Mouse (Mus musculus) heart, embryonic 11.5 days (tissue): Measurements from ENCODE around the gene Unk. TPM values are rescaled to one million over a fixed set of nuclear protein-coding genes. Genes with fewer than 3 reads are reported as not detected.
A peak's percentile ranks its signal among the peaks of the same experiment; 100 is the strongest.
"Not testable (repeated sequence)": the region's sequence is repeated elsewhere in the genome, so short reads cannot be mapped to it uniquely, and the experiment has no call there.

Experiments used
- ATAC-seq: fragments of 200-750 bp; cut with Nextera tagmentation; replicated peaks from 2 replicates; pipeline ENCODE4 v1.8.0; 2017; ENCODE audit warnings: moderate library complexity; ENCODE audit not compliant: insufficient number of reproducible peaks, low FRiP score, low TSS enrichment
- H3K27ac ChIP-seq: fragments of 300-500 bp; sonication (generic); 2 replicates; pipeline ENCODE4 v1.5.1; 2014; ENCODE audit warnings: mild to moderate bottlenecking, low read depth, low read length
- H3K27me3 ChIP-seq: fragments of 300-500 bp; sonication (generic); 2 replicates; pipeline ENCODE4 v1.6.1; 2014; ENCODE audit warnings: mild to moderate bottlenecking, low read length, mixed read lengths; ENCODE audit not compliant: control insufficient read depth, insufficient read depth
- H3K36me3 ChIP-seq: fragments of 300-500 bp; sonication (generic); 2 replicates; pipeline ENCODE4 v1.6.1; 2014; ENCODE audit warnings: mild to moderate bottlenecking, low read length, moderate library complexity, mixed read lengths; ENCODE audit not compliant: control insufficient read depth, insufficient read depth
- H3K4me1 ChIP-seq: fragments of 300-500 bp; sonication (generic); 2 replicates; pipeline ENCODE4 v1.6.1; 2014; ENCODE audit warnings: low read length; ENCODE audit not compliant: control insufficient read depth, insufficient read depth
- H3K4me2 ChIP-seq: fragments of 300-500 bp; sonication (generic); 2 replicates; pipeline ENCODE4 v1.6.1; 2014; ENCODE audit warnings: mild to moderate bottlenecking, moderate library complexity
- H3K4me3 ChIP-seq: fragments of 300-500 bp; sonication (generic); 2 replicates; pipeline ENCODE4 v1.5.1; 2014; ENCODE audit warnings: low read depth, low read length
- H3K9ac ChIP-seq: fragments of 300-500 bp; sonication (generic); 2 replicates; pipeline ENCODE4 v1.6.1; 2014; ENCODE audit warnings: mild to moderate bottlenecking, low read depth, low read length, moderate library complexity
- H3K9me3 ChIP-seq: fragments of 300-500 bp; sonication (generic); replicated peaks from 2 replicates; pipeline ENCODE4 v1.6.1; 2016; ENCODE audit warnings: low read length; ENCODE audit not compliant: control insufficient read depth
- WGBS: fragments of 180-500 bp; shearing (Covaris S2); extraction: QIAGEN DNeasy Blood & Tissue Kit; methylation state at CpG from one replicate; pipeline ENCODE4 v1.1.7; 2014; ENCODE audit not compliant: insufficient replicate concordance; 5-methylcytosine and 5-hydroxymethylcytosine counted together
- polyA plus RNA-seq: library from polyadenylated mRNA; unstranded; fragments of >200 nt; fragmentation: Nextera tagmentation; extraction: Ambion mirVana; gene quantifications from 2 replicates; pipeline ENCODE4 v1.2.1, GENCODE M21; 2014

Gene Unk
- polyA plus RNA-seq, 1 experiment from 2014 or later, result 18.7 TPM

GRCm38 (mm10) chr11:116088741-116089394, 58.7 kb downstream of the Unk start:
- no peak overlapping the region; the same call in 1 of the 2 replicates for H3K27ac ChIP-seq
- 0 out of 2 replicates have a peak, but pooled peaks cover under 1% of the 10 kb centered on the region for H3K36me3 ChIP-seq
- H3K9me3 ChIP-seq, result no peaks in the 10 kb centered on the region
- no peak overlapping the region for H3K4me2 ChIP-seq
- no peak for ATAC-seq
- 55% methylated on average over 11 of the region's 11 CpGs for WGBS
- no peak overlapping the region for H3K9ac ChIP-seq
- no peak overlapping the region for H3K4me3 ChIP-seq
- H3K27me3 ChIP-seq, result no peaks in the 10 kb centered on the region
- H3K4me1 ChIP-seq, result peaks cover 7% of the 10 kb centered on the region; the same call in 1 of the 2 replicates

GRCm38 (mm10) chr11:116089545-116089944, 59.4 kb downstream of the Unk start:
- Histone ChIP-seq H3K4me3 (no peak overlapping the region), H3K9ac (no peak overlapping the region), H3K27ac (no peak overlapping the region), H3K9me3 (no peaks in the 10 kb centered on the region), H3K4me1 (peaks cover 7% of the 10 kb centered on the region; the same call in 1 of the 2 replicates), H3K4me2 (no peak overlapping the region), H3K36me3 (no peaks in the 10 kb centered on the region), H3K27me3 (no peaks in the 10 kb centered on the region)
- 82% methylated on average over 6 of the region's 6 CpGs for WGBS
- ATAC-seq, result no peak

GRCm38 (mm10) chr11:116091591-116091990, 61.5 kb downstream of the Unk start:
- Histone ChIP-seq H3K9me3 (no peaks in the 10 kb centered on the region), H3K4me1 (no peaks in the 10 kb centered on the region), H3K4me2 (no peak overlapping the region), H3K9ac (no peak overlapping the region), H3K27me3 (no peaks in the 10 kb centered on the region), H3K4me3 (no peak overlapping the region), H3K27ac (no peak overlapping the region), H3K36me3 (no peaks in the 10 kb centered on the region)
- 79% methylated on average over 6 of the region's 6 CpGs for WGBS
- no peak for ATAC-seq

GRCm38 (mm10) chr11:116092959-116093358, 62.8 kb downstream of the Unk start:
- H3K27me3 ChIP-seq, H3K9ac ChIP-seq, H3K9me3 ChIP-seq, H3K36me3 ChIP-seq, H3K4me2 ChIP-seq, H3K4me3 ChIP-seq, ATAC-seq, H3K4me1 ChIP-seq: not testable (repeated sequence)
- H3K27ac ChIP-seq, result peak overlapping the region; percentile 73
- 87% methylated on average over 6 of the region's 6 CpGs for WGBS

- no peak overlapping the region for H3K9ac ChIP-seq
Measured at GRCm38 (mm10) chr11:116093771-116094565, 63.8 kb downstream of the Unk start.

GRCm38 (mm10) chr11:116095573-116095972, 65.5 kb downstream of the Unk start:
- no peaks in the 10 kb centered on the region for H3K27me3 ChIP-seq
- H3K27ac ChIP-seq, result no peak overlapping the region
- H3K9ac ChIP-seq, result no peak overlapping the region
- no peaks in the 10 kb centered on the region for H3K9me3 ChIP-seq
- WGBS, result 51% methylated on average over 3 of the region's 3 CpGs
- H3K4me3 ChIP-seq, result no peak overlapping the region
- H3K4me2 ChIP-seq, result no peak overlapping the region
- no peak for ATAC-seq
- H3K4me1 ChIP-seq, result peaks cover 21% of the 10 kb centered on the region
- H3K36me3 ChIP-seq, result no peaks in the 10 kb centered on the region

More at GRCm38 (mm10) chr11:116093771-116094565, 63.8 kb downstream of the Unk start:
- ATAC-seq, result 0 out of 2 replicates have a peak, but pooled peaks have one; percentile 19
- Histone ChIP-seq H3K4me2 (peak overlapping the region; percentile 33), H3K27me3 (no peaks in the 10 kb centered on the region), H3K27ac (peak overlapping the region; percentile 73), H3K4me1 (peaks cover 6% of the 10 kb centered on the region; the same call in 1 of the 2 replicates), H3K9me3 (no peaks in the 10 kb centered on the region), H3K36me3 (no peaks in the 10 kb centered on the region), H3K4me3 (no peak overlapping the region)
- WGBS, result 30% methylated on average over 16 of the region's 16 CpGs

- Histone ChIP-seq H3K4me1 (peaks cover 30% of the 10 kb centered on the region), H3K36me3 (no peaks in the 10 kb centered on the region), H3K4me2 (no peak overlapping the region), H3K27me3 (no peaks in the 10 kb centered on the region), H3K27ac (no peak overlapping the region), H3K4me3 (no peak overlapping the region), H3K9ac (no peak overlapping the region), H3K9me3 (no peaks in the 10 kb centered on the region)
- ATAC-seq, result no peak
- WGBS, result 85% methylated on average over 5 of the region's 5 CpGs
Measured at GRCm38 (mm10) chr11:116096213-116097108, 66.3 kb downstream of the Unk start.
